Mouse (Mus musculus) CD4-positive helper T cell, adult 2 months (primary cell): ENCODE data around the gene Srrm1.
"Not testable (repeated sequence)": the region's sequence is repeated elsewhere in the genome, so short reads cannot be mapped to it uniquely, and the experiment has no call there.

ENCODE experiments used
- DNase-seq: peaks from one replicate; pipeline ENCODE4 v3.0.0-alpha.2; 2012; ENCODE audit warnings: low read depth, missing footprints, low spot score

The Srrm1 gene

GRCm38 (mm10) chr4:135353066-135353793 lies at the start of gene Srrm1:
Gene Srrm1 (minus strand): TSS chr4:135353321.
- peak; percentile 99 for DNase-seq

GRCm38 (mm10) chr4:135401881-135402280 lies 48.8 kb upstream of the Srrm1 start:
- DNase-seq = no peak

DNA sequence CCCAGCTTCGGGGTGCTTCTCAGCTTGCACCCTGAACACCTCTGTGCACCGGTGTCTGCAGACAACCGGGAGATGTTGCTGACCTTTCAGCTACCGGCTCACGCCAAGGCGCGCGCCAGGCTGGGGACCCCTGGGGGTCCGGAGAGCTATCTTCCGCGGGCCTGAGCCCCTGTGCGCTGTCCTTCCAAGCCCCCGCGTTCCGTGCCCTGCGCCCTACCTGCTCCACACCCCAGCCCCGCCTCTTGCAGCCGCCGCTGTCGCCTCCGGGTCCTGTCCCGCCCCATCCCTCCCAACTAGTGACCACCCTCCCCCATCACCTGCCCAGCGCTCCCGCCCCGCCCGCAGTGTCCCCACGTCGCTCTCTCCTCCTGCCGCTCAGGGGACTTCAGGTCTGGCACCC lies 44.9 kb upstream of the Srrm1 start, which contains the start of gene Ncmap:
TSS of gene Ncmap (minus strand) at position 237 of the 400 bp plus-strand sequence.
- no peak for DNase-seq

GRCm38 (mm10) chr4:135397551-135397950 lies 44.4 kb upstream of the Srrm1 start:
- no peak for DNase-seq

GRCm38 (mm10) chr4:135396303-135396702 lies 43.2 kb upstream of the Srrm1 start:
- DNase-seq = no peak

- DNase-seq = no peak
Observed at GRCm38 (mm10) chr4:135395375-135395774, 42.3 kb upstream of the Srrm1 start.

DNA sequence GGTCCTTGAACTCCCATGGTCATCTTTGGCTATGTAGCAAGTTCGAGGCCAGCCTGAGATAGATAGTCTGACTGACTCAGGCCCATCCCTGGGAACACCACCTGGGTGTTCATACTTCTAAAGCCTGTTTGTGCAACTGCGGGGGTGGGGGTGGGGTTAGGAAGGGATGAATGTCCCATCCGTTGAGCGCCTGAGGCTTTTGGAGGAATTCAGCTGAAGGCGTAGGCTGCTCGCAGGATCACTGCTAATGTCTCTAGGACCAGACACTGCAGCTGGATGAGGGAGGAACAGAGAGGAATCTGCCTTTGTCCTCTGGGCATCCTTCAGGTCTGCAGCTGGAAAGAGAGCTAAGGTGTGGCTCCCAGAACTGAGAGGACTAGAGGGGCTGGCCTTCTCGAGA lies 41.5 kb upstream of the Srrm1 start:
- DNase-seq = no peak

GRCm38 (mm10) chr4:135393381-135393780 lies 40.3 kb upstream of the Srrm1 start:
- no peak for DNase-seq

- no peak for DNase-seq
Observed at GRCm38 (mm10) chr4:135392801-135393200, 39.7 kb upstream of the Srrm1 start.

DNA sequence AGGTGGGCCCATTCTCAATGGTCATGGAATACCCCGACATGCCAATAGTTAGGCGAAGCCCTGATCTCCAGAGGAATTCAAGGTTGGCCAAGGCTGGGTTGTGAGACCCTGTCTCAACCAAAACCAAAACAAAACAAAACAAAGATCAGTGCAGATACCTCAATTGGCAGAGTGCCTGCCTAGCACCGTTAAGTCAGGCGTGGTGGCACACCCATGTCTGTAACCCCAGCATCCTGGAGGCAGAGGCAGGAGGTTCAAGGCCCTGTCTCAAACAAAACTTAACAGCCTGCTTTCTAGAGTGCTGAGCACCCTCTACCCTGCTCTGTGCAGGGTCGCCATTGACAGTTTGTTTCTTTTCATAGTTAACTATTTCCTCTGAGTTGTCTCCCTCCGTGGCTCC lies 37.9 kb upstream of the Srrm1 start:
- DNase-seq = peak; percentile 30

GRCm38 (mm10) chr4:135385614-135386013 lies 32.5 kb upstream of the Srrm1 start:
- DNase-seq = no peak

DNA sequence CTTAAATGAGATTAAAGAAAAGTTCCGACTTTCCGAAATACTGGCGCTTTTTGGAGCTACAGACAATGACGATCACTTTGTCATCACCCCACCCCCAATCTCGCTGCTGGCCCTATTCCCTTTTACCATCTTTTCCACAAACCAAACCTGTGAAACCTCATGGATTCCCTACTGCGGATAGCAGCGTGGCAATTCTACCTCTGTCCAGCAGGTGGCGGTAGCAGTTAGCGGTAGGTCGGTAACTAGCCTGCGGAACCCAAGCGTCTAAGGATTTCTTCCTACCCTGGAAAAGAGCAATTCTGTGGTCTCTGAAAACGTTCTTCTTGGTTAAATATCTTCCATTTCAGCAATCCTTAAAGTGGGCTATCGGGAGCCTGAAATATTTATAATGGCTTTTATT lies 29.2 kb upstream of the Srrm1 start:
- peak; percentile 81 for DNase-seq

GRCm38 (mm10) chr4:135381355-135381754 lies 28.2 kb upstream of the Srrm1 start:
- DNase-seq = no peak

- DNase-seq = no peak
Observed at GRCm38 (mm10) chr4:135377241-135377640, 24.1 kb upstream of the Srrm1 start.

- no peak for DNase-seq
Observed at GRCm38 (mm10) chr4:135375444-135375843, 22.3 kb upstream of the Srrm1 start.

GRCm38 (mm10) chr4:135373299-135373698 lies 20.2 kb upstream of the Srrm1 start:
- DNase-seq = no peak

DNA sequence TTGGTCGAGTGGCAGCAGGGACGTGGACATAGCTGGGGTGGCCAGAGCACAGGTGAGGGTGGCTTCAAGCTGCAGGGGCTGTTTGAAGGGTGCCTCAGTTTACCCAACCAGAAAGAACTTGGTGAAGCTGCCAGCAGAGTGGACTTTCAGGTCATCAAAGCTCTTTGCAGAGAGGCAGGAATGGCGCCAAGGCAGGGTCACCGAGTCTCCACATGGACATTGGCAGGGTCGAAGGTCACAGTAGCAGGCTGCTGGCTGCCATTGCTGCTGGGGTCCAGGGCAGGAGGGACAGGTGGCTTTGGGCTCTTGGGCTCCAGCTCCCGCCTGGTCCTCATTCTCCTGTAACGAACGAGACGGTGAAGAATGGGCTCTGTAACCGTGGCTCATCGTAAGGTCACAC lies 17.3 kb upstream of the Srrm1 start:
- no peak for DNase-seq

DNA sequence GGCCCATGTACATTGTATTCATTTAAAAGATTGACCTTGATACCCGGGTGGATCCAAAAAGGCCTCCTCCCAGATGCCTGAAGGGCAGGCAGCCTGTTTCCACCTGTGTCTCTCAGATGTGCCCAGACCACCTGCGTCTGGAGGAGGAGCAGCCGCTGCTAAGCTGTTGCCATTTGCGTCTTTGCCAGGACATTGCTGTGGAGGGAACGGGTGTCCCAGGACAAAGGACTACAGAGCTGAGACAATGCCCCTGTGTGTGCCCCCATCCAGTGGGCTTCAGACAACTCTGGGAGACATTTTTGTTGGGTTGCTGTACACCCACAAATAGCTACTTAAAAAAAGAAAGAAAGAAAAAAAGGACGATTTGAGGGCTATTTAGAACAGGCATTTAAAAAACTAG lies 9.7 kb upstream of the Srrm1 start:
- DNase-seq = no peak

DNA sequence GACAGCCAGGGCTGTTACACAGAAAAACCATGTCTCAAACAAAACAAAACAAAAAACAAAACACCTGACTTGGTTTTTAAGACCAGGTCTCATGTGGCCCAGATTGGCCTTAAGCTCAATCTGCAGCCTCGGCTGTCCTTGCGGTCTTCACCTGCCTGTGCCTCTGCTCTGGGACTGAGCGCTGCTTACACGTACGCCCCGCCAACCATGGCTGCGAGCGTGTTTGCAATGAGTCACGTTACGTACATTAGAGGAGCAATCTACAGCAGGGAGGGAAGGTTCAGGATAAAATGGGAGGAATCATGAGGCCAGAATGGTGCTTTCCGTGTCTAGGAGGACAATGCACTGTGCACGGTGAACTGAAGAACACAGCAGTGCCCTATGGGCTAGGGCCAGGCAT lies 8.6 kb upstream of the Srrm1 start:
- no peak for DNase-seq

- DNase-seq = peak; percentile 84
Observed at GRCm38 (mm10) chr4:135358736-135359135, 5.6 kb upstream of the Srrm1 start.

DNA sequence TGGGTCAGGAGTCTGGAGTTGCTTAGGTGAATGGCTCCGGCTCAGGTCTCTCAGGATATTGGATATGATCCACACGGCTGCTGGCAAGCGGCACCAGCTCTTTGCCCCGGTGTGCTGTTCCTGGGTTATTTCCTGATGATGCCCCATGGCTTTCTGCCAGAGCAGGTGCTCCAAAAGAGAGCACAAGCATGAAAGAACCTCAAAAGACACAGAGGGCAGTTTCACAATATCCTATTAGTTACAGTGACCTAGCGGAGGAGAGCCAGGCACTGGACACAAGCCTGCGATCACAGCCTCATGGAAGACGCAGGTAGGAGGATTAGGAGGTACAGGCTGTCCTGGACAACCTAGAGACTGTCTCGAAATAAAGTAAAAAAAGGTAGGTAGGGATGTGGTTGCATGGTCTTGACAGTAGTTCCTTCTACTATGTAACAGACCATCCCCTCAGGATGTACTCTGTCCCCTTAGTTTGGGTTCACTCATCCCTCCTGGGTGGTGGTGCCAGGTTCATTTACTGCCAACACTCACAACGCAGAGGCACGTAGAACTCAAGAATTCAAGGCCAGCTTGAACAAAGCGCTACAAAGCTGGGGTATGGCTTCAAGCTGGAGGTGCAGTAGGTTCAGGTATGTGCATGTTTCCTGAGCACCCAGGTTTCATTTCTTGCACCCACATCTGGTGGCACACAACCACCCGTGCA lies 4.2 kb upstream of the Srrm1 start:
- no peak for DNase-seq

GRCm38 (mm10) chr4:135355886-135356550 lies 2.9 kb upstream of the Srrm1 start:
- DNase-seq = no peak

- DNase-seq = not testable (repeated sequence)
Observed at GRCm38 (mm10) chr4:135354751-135355150, 1.6 kb upstream of the Srrm1 start.
